Mouse (Mus musculus) R1 (cell line): Measurements from ENCODE around the gene Carns1.

Experiments used
- DNase-seq: peaks from one replicate; pipeline ENCODE4 v3.0.0-alpha.2; 2018; ENCODE audit warnings: low read depth, low spot score

Gene Carns1

DNA sequence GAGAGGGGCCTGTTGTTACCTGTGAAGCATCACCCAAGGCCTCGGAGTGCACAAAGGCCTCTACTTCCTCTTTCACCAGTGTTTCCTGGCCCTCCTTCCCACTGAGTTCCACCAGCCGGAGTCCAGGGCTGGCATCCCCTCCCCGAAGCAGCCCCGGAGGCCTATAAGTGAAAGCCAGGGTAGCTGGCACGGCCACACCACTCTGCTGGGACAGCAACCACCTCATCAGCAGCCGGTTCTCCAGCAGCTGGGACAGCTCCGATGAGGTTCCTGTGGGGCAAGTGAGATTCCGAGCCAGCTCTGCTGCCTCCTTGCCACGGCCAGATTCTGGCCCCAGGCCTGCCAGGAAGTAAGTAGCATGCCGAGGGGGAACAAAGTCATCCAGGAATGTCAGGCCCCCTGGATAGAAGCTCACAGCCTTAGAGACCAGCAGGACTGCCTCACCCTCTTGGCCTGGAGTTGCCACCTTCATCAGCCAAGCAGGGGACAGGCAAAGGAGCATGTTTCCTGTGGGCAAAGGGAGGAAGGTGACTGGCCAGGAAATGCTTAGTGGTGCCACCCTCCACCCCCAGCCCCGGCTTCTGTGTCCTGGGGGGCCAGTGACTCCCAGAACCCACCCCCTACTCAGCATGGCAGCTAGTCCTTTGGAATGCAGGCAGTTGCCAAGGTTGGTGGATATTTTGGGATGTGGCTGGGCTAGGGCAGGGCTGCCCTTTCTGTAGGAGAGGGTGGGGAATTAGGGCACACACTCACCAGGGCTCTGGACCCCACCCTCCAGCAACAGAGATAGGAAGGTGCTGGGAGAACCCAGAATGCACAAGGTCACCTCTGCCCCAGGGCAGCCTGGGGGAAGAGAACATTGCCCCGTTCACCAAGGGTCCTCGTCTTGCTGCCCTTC lies 3.6 kb downstream of the Carns1 start:
- DNase-seq = no peak

DNA sequence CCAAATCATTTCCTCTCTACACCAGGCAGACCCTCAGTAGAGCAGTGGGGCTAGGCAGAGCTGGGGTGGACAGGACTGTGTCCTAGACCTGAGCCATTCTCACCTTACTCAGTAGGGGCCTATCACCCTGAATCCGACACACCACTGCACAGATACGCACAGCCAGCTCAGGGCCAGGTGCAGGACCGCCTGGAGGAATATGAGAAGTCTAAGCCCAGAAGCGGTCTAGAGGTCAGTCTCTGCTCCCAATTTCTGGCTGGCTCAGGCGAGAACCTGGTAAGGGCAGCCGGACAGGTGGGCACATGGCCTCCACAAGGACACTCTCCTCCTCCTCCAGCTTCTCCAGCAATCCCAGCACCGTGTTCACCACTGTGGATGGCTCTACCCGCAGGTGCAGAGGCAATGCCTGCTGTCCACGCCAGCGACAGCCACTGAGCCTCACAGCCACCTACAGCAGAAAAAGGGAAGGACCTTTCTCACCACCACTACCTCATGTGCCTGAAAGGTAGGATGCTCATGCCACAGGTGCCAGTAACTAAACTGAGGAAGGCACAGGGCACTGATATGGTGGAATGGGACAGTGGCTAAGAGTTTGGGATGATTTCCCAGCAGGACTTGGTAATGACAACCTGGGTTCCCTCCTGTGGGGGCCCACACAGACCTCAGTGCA lies 4.4 kb downstream of the Carns1 start:
- DNase-seq = no peak

DNA sequence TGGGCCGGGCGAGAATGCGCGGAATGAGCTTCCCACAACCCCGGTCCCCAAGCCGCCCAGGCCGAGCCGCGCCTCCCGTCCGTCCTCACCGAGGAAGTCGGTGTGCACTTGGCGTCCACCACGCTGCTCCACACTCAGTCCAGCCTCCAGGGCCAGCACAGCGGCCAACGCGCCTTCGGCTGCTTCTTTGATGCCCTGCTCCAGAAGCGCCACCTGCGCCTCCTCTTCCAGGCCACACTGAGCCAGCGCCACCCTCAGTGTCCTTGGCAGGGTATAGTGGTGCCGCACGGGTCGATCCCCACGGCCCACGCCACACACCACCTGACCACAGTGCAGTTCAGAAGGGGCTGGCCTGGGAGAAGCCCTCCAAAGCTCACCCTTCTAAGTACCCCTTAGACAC lies 5.5 kb downstream of the Carns1 start:
- no peak for DNase-seq

DNA sequence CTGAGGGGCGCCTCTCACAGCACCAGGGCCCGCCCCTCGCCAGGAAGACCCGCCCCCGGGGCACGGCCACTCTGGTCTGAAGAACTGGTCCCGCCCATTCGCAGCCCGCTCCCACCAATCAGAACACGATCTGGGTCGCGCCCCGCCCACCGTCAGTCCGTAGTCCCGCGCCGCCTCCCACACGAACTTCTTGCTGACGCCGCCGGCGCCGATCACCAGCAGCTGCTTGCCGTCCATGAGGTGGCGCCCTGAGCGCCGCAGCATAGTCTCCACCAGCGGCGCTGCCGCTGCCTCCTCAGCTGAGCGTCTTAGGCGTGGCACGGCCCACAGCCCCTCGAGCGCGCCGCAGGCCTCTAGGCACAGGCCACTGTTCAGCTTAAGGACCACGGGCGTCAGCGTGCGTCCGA lies 5.9 kb downstream of the Carns1 start:
- peak; percentile 98 for DNase-seq

DNA sequence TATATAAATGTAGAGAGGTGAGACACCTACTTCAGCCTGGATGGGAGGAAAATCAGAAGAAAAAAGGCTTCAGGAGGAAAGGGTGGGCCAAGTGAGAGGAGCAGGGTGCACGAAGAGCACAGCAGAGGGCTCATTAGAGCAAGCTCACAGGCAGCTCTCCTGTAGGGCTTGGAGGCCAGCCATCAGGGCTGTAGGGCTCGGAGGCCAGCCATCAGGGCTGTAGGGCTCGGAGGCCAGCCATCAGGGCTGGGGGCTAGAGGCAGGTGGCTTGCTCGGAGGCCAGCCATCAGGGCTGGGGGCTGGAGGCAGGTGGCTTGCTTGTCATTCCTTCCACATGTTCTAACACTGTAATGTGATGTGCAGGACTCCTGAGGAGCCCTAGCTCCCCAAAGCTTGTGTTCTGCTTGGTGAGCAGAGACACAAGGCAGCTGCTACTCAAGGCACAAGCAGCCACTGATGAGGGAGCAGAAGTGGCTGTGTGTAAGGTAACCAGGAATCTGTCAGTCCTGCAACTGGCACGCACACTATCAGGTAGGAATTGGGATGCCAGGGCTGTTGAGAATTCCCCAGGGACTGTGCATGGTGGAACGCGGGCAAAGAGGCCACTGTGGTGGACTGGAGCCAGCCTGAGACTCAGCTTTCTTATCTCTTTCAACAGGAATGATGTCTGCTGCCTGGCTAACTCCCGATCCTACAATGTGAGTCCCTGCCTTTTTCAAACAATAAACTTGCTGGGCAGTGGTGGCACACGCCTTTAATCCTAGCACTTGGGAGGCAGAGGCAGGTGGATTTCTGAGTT lies 8.4 kb downstream of the Carns1 start:
- DNase-seq = no peak

DNA sequence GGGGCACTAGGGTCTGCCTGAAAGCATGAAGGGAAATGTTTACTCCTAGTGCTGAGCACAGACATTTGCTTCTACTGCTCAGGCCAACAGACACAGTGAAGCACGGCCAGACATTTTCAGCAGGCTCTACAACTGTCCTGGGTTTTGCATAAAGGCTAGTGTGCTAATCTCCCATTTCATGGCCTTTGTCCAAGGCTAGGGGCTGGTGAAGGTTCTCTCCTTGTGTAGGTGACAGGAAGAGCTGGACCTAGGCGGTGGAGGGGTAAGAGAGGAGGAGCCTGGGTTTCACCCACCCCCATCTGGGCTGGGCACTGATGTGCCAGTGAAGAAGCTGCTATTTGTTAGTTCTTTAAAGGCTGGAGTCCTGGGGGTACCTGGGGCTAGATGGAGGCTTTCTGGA lies 10.6 kb downstream of the Carns1 start:
- no peak for DNase-seq

DNA sequence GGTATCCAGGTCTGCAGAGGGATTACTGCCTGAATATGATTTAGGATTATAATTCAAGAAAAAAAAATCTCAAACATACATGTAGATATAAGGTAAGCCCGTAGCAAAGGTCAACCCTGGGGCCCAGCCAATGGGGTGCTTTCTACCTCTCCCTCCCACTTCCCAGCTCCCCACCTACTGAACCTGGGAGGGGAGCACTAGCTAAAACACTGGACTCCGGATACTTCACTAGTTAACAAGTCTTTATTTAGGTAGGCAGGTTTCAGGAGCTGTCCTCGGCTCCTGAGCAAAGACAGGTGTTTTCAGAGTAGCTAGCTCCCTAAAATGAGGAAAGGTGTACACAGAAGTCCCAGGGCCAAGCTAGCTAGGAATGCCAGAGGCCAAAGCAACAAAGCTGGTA lies 11.2 kb downstream of the Carns1 start:
- DNase-seq = no peak

DNA sequence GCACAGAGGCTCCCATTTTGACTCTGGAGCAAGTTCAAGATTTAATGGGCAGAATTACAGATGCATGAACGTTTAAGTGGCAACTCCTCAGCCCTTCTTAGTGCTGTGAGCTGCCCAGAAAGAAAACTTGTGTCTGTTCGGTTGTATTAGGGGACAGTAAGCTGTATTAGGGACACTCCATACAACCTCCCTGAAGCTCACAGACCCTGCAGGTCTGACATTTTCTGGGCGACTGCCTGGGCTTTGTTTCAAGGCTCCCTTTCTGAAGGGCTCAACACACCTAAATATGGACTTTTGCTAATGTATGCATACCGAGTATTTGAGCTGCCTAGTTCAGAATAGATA lies 11.8 kb downstream of the Carns1 start:
- DNase-seq = no peak

DNA sequence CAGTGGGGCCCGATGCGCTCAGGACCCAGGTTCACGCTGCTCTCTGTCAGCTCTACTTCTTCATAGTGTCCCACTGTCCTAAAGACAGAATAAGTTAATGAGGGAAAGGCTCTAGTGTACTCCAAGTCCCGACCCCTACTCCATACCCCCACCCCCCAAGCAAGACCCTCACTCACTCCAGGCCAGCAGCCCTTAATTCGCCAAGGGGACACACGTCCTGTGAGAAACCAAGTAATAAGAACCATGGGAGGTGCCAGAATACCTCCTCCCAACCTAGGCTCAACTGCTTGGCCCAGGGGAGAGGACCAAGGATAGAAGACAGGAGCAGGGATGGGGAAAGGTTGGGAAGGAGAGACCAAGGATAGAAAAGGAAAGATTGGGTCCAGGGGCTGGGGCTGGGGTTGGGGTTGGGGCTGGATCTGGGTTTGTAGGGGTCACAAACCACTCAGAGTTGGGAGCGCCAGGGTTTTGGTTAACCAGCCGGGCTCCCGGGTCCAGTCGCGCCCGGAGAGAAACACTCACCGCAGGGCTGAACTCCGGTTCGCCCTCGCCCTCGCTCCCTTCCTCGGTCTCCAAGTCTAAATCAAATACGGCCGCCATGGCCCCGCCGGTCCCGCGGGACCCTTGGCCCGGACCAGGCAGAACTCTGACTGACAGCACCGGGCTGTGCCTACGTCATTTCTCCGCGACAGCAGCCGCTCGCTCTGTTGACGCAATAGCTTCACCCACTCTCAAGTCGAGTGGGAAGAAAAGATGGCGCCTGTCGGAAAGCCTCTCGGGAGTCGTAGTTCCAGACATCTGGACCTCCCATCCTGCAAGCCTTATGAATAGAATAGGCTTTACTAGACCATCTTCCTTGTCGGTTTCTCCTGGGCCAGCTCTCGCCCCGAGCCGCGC lies 12.4 kb downstream of the Carns1 start, which contains the start of gene Rps6kb2:
Rps6kb2 (minus strand) TSS at position 709 of the 897 bp plus-strand sequence.
- peak; percentile 97 for DNase-seq

DNA sequence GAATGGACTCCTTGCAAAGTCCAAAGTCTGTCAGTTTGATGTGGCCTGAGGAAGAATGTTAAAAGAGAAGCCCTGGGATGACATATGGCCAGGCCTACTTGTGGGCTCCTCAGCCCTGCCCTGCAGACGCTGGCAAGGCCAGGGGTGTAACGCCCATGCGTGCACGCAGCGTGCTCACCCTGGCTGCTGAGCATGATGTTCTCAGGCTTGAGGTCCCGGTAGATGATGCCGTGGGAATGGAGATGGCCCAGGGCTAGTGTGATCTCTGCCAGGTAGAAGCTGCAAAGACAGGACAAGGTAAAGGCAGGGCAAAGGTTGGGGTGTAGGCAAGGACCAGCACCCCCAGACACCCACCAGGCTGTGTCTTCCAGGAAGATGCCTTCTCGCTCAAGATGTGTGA lies 16.2 kb downstream of the Carns1 start:
- no peak for DNase-seq

DNA sequence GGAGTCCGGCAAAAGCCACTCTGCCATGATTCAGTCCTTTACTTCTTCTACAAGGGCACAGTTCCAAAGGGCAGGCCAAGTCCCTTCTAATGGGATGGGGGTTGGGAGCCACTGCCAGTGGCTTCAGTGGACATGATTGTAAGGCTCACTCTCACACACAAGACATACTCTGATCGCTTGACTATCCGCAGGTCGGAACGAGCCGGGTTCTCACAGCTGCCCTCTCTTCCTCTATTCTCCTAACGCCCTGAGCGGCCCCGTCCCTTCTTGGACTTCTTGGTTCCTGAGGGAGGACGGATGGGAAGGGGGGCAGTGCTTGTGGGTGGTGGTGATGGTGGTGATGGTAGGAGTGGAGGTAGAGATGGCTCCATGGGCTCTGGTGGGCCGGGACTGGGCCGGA lies 18.5 kb downstream of the Carns1 start:
- DNase-seq = no peak

DNA sequence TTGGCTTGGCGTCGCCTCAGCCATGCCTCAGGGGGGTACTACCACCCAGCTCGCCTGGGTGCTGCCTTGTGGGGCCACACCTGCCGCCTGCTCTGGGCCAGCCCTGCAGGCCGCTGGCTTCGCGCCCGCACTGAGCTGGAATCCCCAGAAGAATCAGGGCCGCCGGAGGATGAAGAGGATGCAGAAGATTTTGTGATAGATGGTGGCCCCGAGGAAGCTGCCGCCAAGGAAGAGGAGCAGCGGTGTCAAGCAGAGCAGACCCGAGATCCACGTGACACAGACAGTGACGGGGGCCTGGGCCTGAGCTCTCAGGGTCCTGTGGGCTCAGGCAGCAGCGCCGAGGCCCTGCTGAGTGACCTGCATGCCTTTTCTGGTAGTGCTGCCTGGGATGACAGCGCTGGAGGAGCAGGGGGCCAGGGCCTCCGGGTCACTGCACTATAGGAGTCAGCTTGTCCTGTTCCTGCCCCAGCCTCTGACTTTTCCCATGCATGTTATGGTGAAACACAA lies 19.2 kb downstream of the Carns1 start:
- no peak for DNase-seq

DNA sequence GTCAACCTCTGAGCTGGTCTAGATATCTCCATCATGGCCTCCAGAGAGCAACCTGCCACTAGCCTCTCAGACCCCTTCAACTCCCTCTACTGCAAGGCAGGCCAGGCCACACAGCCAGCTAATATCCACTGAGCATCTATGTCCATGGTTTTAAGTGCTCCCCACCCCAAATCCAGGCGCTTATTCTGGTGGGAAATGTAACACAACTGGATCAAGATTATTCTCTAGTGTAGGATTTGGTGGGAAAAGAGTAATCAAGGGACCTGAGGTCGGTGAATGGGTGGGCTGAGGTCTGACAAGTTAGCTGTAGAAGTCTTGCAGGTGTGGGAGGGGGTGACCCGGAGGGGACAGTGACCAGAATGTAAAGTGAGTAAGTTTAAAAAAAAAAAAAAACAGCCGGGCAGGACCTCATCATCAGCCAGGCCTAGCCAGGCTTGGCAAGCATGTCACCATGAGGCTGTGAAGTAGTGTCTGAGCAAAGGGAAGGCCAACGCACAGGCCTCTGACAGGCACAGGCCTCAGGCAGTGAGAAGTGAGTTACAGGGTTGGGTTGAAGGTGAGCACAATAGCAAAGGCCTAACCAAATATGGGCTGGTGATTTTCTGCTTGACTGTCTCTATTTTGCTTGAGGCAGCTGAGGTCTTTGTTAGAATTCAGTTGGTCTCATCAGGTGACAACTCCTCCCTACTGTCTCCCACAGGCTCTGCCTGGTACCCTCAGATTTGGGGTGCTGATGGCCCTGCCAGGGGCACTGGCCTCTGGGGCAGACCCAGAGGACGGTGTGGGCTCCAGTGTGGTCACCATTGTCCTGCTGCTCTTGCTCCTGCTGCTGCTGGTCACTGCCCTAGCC lies 19.8 kb downstream of the Carns1 start:
- no peak for DNase-seq

DNA sequence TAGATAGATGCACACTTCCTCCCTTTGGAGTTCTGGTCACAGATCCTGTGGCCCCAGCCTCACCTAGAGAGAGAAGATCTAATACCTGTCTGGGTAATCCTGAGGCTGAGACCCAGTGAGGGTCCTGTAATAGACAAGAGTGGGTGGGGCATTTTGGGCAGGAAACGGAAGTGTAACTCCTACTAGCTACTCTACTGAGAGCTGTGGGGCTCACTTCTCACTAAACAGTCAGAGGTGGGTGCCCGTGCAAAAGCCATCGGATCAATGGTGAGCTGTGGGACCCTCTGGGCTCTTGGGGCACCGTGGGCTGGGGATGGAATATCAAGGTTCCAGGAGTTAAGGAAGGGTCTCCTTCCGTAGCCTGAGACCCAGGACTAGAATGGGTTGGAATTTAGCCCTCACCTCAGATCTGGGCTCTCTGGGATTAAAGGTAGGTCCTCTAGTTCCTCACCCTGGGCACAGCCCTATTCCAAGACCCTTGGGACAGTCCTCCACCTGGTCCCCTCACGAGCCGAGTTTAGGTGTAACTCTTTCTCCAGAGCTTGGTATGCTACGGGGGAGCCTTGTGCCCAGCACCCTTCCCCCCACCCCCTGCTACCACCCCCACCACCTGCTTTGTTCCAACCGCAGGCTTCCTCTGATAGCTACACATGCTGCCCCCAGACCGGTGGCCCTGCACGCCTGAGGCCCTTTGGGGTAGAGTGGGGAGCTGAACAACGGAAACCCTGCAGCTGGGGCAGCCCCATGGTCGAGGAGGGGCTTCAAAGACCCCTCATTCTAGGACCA lies 20.6 kb downstream of the Carns1 start:
- DNase-seq = peak; percentile 35

DNA sequence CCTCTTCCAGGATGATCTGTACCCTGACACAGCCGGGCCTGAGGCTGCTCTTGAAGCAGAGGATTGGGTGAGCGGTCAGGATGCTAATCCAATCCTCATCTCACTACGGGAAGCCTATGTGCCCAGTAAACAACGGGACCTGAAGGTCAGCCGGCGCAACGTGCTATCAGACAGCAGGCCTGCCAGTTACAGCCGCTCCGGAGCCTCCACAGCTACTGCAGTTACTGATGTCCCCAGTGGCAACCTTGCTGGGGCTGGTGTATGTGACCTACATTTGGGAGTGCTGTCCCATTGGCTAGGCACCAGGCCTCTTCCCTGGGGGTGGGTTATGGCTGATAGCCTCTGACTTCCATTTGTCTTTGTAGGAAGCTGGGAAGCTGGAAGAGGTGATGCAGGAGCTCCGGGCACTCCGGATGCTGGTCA lies 22.0 kb downstream of the Carns1 start, which contains the start of gene Ptprcap:
Ptprcap (plus strand) TSS at position 373 of the 423 bp plus-strand sequence.
- no peak for DNase-seq

DNA sequence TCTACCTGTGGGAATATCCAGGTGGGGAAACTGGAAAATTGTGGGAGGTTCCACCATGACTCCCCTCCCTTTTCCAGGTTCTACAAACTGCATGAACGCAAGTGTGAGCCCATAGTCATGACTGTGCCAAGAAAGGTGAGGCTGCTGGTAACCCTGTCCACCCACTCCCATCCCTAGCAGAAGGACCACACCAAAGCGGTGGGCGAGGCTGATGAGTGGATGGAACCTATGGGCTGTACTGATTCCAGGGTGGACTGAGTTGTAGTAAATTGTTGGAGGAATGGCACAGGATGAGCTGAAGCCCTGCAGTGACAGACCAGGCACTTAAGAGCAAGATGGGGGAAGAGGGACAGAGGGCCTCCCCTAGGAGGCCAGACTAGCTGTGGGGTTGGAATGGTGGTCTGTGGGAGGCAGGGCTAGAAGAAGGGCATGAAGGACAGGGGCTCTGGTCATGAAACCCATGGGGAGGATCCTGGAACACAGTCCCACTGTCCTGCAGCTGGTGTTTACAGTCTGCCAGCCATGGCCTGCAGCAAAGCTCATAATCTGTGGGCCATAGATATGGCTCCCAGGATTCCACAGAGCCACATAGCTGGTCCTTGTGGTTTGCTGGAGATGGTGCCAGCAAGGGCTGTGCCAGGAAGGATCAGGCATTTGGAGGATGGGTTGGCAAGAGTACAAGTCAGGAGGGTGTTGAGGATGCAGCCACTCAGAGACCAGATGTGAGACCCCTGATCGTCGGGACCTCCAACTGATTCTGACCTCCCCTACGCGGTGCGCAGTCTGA lies 22.6 kb downstream of the Carns1 start:
- DNase-seq = no peak

DNA sequence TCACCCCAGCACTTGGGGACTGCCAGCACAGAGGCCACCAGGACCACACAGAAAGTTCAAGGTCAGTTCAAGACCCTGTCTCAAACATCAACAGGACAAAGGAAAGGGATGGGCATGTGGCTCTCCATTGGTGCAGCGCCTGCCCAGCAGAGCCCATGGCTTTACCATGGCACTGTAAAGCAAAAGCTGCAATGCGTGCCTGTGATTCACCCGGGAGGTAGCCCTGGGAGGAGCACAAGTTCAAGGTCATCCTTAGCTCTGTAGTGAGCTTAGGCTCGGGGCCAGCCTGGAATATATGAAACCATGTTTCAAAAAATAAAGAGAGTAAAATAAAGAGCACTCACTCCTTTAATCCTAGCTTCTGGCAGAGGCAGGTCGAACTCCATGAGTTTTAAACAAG lies 23.4 kb downstream of the Carns1 start:
- DNase-seq = peak; percentile 23

DNA sequence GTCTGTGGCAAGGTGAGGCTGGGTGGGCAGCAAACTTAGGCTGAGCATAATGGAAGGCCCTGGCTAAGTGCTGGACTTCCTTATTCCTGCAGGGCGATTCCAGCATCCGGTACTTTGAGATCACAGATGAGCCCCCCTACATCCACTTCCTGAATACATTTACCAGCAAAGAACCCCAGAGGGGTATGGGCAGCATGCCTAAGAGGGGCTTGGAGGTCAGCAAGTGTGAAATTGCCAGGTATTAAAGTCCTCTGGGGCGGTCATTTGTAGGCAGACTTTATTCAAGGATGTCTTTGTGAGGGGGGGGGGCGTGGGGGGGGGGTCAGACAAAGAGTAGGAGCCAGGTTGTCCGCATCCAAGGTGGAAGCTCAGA lies 23.8 kb downstream of the Carns1 start:
- no peak for DNase-seq
